Mouse (Mus musculus) stomach, embryonic 16.5 days (tissue): ENCODE data around the gene Igtp. TPM values are rescaled to one million over a fixed set of nuclear protein-coding genes. Genes with fewer than 3 reads are reported as not detected.
A peak's percentile ranks its signal among the peaks of the same experiment; 100 is the strongest.
"Not testable (repeated sequence)": the region's sequence is repeated elsewhere in the genome, so short reads cannot be mapped to it uniquely, and the experiment has no call there.

Experiments used
- ATAC-seq: fragments of 200-750 bp; cut with Nextera tagmentation; 2 replicates; pipeline ENCODE4 v1.8.0; 2017; ENCODE audit warnings: moderate number of reproducible peaks, moderate TSS enrichment; ENCODE audit not compliant: insufficient read depth, low FRiP score
- H3K27ac ChIP-seq: fragments of 300-500 bp; sonication (generic); 2 replicates; pipeline ENCODE4 v1.5.1; 2014; ENCODE audit warnings: low read length
- H3K27me3 ChIP-seq: fragments of 300-500 bp; sonication (generic); 2 replicates; pipeline ENCODE4 v1.6.1; 2014; ENCODE audit warnings: low read length, control low read depth, mixed read lengths; ENCODE audit not compliant: control insufficient read depth, insufficient read depth
- H3K36me3 ChIP-seq: fragments of 300-500 bp; sonication (generic); 2 replicates; pipeline ENCODE4 v1.6.1; 2014; ENCODE audit warnings: low read length; ENCODE audit not compliant: control insufficient read depth, insufficient read depth
- H3K4me1 ChIP-seq: fragments of 300-500 bp; sonication (generic); 2 replicates; pipeline ENCODE4 v1.6.1; 2014; ENCODE audit warnings: low read length, control low read depth, mixed read lengths; ENCODE audit not compliant: control insufficient read depth, insufficient read depth
- H3K4me2 ChIP-seq: fragments of 300-500 bp; sonication (generic); 2 replicates; pipeline ENCODE4 v1.6.1; 2014; ENCODE audit warnings: low read depth, low read length, mixed read lengths
- H3K4me3 ChIP-seq: fragments of 300-500 bp; sonication (generic); replicated peaks from 2 replicates; pipeline ENCODE4 v1.5.1; 2014; ENCODE audit warnings: mild to moderate bottlenecking, low read length
- H3K9ac ChIP-seq: fragments of 300-500 bp; sonication (generic); 2 replicates; pipeline ENCODE4 v1.6.1; 2014; ENCODE audit warnings: low read length
- H3K9me3 ChIP-seq: fragments of 300-500 bp; sonication (generic); replicated peaks from 2 replicates; pipeline ENCODE4 v1.6.1; 2016; ENCODE audit warnings: low read length, control low read depth; ENCODE audit not compliant: control insufficient read depth
- WGBS: fragments of 180-500 bp; shearing (Covaris S2); extraction: QIAGEN DNeasy Blood & Tissue Kit; methylation state at CpG from one replicate; pipeline ENCODE4 v1.1.7; 2014; 5-methylcytosine and 5-hydroxymethylcytosine counted together
- polyA plus RNA-seq: library from polyadenylated mRNA; unstranded; fragments of >200 nt; fragmentation: Nextera tagmentation; extraction: Ambion mirVana; gene quantifications from 2 replicates; pipeline ENCODE4 v1.2.1, GENCODE M21; 2015

Igtp gene
- polyA plus RNA-seq, 1 experiment from 2014 or later: 6.3 TPM

DNA sequence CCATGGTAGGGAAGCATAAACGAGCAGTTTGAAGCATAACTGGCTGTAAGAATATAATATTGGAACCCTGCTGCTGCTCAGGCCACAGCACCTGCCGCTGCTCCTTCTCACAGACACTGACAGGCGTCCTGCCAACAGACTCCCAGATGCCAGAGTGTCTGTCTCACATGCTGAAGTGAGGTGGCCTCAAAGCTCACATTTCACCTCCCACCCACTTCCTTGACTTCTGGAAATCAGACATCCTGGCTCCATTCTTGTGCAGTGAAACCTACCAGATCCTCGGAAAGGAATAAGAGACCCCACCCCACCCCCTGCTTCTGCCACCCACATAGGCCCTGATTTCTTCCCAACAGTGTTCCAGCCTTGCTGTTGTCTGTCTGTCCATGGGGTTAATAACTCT, 24.4 kb downstream of the Igtp start:
- Histone ChIP-seq H3K9me3 (no peaks in the 10 kb centered on the region), H3K4me2 (no peak overlapping the region), H3K4me3 (no peak overlapping the region), H3K9ac (no peak overlapping the region), H3K36me3 (no peaks in the 10 kb centered on the region), H3K27me3 (no peaks in the 10 kb centered on the region), H3K27ac (no peak overlapping the region), H3K4me1 (peaks cover 4% of the 10 kb centered on the region)
- WGBS: 36% methylated on average over 4 of the region's 4 CpGs
- no peak for ATAC-seq

DNA sequence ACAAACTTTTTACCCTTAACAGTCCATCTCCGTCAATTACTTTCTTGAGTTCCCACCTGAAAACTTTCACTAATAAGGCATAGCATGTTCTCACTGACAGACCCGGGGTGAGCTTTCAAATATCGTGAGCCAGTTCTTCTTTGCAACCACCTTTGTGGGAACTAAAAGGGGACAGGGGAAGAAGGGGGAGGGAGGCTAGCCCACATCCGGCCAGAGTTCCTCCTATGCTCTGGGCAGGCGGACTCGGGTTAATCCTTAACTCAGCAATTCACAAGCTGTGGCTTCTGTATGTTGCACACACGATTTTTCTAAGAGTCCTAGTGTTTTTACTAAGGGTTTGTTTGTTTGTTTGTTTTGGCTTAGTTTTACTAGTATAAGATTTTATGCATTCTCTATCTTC, 25.0 kb downstream of the Igtp start:
- no peak overlapping the region for H3K4me3 ChIP-seq
- no peak overlapping the region for H3K27ac ChIP-seq
- H3K36me3 ChIP-seq: no peaks in the 10 kb centered on the region
- H3K9ac ChIP-seq: no peak overlapping the region
- no peaks in the 10 kb centered on the region for H3K9me3 ChIP-seq
- 32% methylated on average over 7 of the region's 7 CpGs for WGBS
- peaks cover 4% of the 10 kb centered on the region for H3K4me1 ChIP-seq
- no peak for ATAC-seq
- no peak overlapping the region for H3K4me2 ChIP-seq
- H3K27me3 ChIP-seq: no peaks in the 10 kb centered on the region

DNA sequence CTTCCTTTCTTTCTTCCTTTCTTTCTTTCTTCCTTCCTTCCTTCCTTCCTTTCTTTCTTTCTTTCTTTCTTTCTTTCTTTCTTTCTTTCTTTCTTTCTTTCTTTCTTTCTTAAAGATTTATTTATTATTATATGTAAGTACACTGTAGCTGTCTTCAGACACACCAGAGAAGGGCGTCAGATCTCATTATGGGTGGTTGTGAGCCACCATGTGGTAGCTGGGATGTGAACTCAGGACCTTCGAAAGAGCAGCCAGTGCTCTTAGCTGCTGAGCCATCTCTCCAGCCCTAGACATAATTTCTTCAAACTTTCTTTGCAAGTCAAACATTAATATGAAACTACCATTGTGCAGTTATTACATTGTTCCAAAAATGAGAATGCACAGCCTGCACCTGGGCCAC, 25.5 kb downstream of the Igtp start:
- not testable (repeated sequence) for H3K27me3 ChIP-seq, H3K27ac ChIP-seq, H3K9ac ChIP-seq, H3K36me3 ChIP-seq, H3K4me3 ChIP-seq, H3K9me3 ChIP-seq, H3K4me1 ChIP-seq, ATAC-seq, H3K4me2 ChIP-seq
- WGBS: 62% methylated on average over 2 of the region's 2 CpGs

DNA sequence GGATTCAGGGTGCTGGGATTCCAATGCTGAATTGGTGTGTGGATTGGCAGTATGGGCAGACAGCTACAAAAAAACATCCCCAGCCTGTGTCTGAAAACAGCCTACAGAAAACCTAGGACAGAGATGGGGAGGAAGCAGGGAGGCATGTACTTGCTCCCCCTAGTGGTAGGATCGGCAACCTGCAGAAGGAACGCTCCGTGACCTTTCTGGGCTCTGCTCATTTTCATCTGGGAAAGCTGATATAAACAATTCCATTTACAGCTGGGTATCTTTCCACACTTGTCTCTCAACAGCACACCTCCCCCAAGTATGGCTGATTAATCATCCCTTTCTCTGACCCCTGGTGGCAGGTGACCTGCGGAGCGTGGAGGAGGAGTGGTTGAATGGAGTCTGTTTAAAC, 26.3 kb downstream of the Igtp start:
- no peak overlapping the region for H3K9ac ChIP-seq
- 6% methylated on average over 5 of the region's 5 CpGs for WGBS
- no peaks in the 10 kb centered on the region for H3K36me3 ChIP-seq
- H3K4me3 ChIP-seq: no peak overlapping the region
- peak overlapping the region; percentile 34; the same call in 1 of the 2 replicates for H3K4me2 ChIP-seq
- peaks cover 4% of the 10 kb centered on the region for H3K4me1 ChIP-seq
- no peaks in the 10 kb centered on the region for H3K9me3 ChIP-seq
- no peak overlapping the region for H3K27ac ChIP-seq
- no peaks in the 10 kb centered on the region for H3K27me3 ChIP-seq
- peak; percentile 73; the same call in 1 of the 2 replicates for ATAC-seq

DNA sequence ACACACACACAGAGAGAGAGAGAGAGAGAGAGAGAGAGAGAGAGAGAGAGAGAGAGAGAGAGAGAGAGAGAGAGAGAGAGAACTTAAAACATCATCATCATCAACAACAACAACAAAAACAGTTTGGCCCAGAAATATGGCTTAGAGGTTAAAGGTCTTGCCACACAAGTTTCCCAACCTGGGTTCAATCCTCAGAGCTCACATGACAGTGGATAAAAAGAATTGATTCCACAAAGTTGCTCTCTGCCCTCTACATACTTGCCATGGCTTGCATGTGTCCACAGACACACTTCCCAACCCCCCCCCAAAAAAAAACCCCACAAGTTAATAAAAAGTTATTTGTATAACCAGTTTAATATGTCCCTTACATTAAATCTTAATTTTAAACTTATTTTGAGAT, 27.1 kb downstream of the Igtp start:
- H3K9ac ChIP-seq: no peak overlapping the region
- no peak for ATAC-seq
- no peaks in the 10 kb centered on the region for H3K9me3 ChIP-seq
- H3K4me2 ChIP-seq: no peak overlapping the region
- no peaks in the 10 kb centered on the region for H3K36me3 ChIP-seq
- no peak overlapping the region for H3K27ac ChIP-seq
- H3K4me3 ChIP-seq: no peak overlapping the region
- H3K4me1 ChIP-seq: peaks cover 4% of the 10 kb centered on the region
- no peaks in the 10 kb centered on the region for H3K27me3 ChIP-seq

DNA sequence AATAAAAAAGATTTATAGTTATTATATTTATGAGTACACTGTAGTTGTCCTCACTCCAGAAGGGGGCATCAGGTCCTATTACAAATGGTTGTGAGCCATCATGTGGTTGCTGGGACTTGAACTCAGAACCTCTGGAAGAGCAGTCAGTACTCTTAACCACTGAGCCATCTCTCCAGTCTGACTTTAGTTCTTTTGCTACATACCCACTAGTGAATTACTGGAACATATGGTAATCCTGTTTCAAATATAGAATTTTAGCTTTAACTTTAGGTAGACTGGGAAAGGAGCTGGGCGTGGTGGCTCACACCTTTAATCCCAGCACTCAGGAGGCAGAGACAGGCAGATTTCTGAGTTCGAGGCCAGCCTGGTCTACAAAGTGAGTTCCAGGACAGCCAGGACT, 28.7 kb downstream of the Igtp start:
- not testable (repeated sequence) for H3K27ac ChIP-seq, H3K9me3 ChIP-seq, H3K4me1 ChIP-seq, H3K27me3 ChIP-seq, H3K36me3 ChIP-seq, H3K4me2 ChIP-seq, H3K9ac ChIP-seq, H3K4me3 ChIP-seq, ATAC-seq
- 90% methylated on average over 2 of the region's 2 CpGs for WGBS

DNA sequence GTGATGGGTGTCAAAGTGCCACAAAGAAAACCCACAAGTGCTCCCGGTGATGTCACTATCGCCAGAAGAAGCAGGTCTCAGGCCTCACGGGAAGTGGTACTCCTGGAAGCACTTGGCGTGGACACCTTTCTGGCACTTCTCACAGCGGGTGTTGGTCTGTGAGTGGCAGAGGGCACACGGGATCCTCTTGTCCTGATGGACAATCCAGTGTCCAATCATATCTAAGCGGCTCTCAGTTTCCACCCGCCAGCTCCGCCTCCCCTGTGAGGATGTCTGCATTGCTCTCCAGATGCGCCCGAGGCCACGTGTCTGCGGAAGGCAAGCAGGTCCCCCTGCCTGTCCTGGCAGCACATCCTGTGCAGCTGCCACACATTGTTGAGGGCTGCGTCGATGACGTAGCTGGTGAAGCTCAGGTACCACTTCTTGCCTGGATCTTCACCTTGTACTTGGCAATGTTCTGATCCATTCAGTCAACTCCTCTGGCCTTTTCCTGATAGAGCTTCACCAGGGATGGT, 31.1 kb downstream of the Igtp start:
- Histone ChIP-seq H3K9ac (no peak overlapping the region), H3K27ac (no peak overlapping the region), H3K4me3 (no peak overlapping the region), H3K36me3 (no peaks in the 10 kb centered on the region), H3K9me3 (no peaks in the 10 kb centered on the region), H3K4me2 (no peak overlapping the region), H3K4me1 (peaks cover 4% of the 10 kb centered on the region), H3K27me3 (no peaks in the 10 kb centered on the region)
- ATAC-seq: no peak
- 63% methylated on average over 16 of the region's 16 CpGs for whole genome bisulfite sequencing

DNA sequence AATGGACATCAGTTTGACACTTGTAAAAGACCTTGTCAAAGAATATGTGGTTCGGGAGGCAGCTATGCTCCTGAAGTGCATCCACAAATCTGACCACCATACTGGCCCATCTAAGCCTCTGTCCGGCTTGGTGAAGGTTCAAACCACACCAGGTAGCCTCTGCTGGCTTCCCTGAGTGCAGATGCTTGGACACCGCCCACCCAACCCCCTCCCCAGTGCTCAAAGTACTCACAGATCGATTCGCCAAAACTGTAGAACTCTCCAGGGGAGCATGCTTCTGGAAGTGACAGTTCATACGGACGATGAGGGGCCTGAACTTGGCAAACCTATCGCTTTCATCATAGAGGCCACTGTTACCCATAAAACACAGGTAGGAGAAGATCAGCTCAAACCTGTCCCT, 31.8 kb downstream of the Igtp start:
- Histone ChIP-seq H3K36me3 (no peaks in the 10 kb centered on the region), H3K9me3 (no peaks in the 10 kb centered on the region), H3K4me3 (no peak overlapping the region), H3K27me3 (no peaks in the 10 kb centered on the region), H3K4me1 (no peaks in the 10 kb centered on the region), H3K27ac (no peak overlapping the region), H3K9ac (no peak overlapping the region), H3K4me2 (no peak overlapping the region)
- WGBS: 77% methylated on average over 8 of the region's 8 CpGs
- ATAC-seq: no peak

DNA sequence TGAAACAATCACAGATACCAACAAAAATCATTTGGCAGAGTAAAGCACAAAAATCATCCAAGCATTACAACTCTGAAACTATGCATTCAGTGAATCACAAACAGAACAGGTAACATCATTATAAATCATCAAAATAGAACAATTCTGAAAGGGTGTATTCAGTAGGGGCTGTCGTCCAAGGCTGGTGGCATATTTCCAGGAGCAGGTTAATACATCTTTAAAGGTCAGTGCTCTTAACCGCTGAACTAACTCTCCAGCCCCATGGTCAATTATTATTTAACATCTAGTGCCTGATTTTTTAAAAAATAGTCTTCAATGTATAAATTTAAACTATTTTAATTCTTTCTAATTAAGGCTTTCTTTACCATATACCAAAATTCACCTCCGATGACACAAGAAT, 35.2 kb downstream of the Igtp start:
- not testable (repeated sequence) for H3K9me3 ChIP-seq, H3K27ac ChIP-seq, H3K36me3 ChIP-seq, H3K4me1 ChIP-seq, H3K27me3 ChIP-seq, H3K4me2 ChIP-seq, ATAC-seq, H3K4me3 ChIP-seq, H3K9ac ChIP-seq
- 64% methylated on average over 3 of the region's 3 CpGs for WGBS

DNA sequence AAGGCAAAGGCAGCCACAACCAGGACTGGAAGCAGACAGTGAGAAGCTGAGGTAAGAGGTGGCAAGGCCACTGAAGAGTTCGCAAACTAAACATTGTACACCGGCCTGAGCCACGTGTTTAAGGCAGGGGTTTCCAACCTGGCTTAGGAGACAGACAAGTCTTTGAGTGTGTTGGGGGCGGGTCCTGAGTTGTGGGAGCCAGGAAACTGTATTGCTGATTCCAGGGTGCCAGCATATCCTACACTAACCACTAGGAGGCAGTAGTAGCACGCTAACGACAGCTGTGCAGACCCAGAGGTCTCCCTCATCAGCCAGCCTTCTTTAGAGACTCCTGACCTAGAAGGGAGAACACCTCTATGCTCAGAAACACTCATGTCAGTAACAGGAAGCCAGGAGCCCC, 35.8 kb downstream of the Igtp start:
- no peaks in the 10 kb centered on the region for H3K36me3 ChIP-seq
- peaks cover 4% of the 10 kb centered on the region; the same call in 1 of the 2 replicates for H3K4me1 ChIP-seq
- H3K9me3 ChIP-seq: no peaks in the 10 kb centered on the region
- H3K27ac ChIP-seq: no peak overlapping the region
- H3K4me2 ChIP-seq: no peak overlapping the region
- ATAC-seq: no peak
- no peak overlapping the region for H3K4me3 ChIP-seq
- H3K9ac ChIP-seq: no peak overlapping the region
- H3K27me3 ChIP-seq: no peaks in the 10 kb centered on the region
- WGBS: 22% methylated on average over 6 of the region's 6 CpGs
